ENCODE assay signal across 16 mouse cellular contexts in the genomic region with DNA sequence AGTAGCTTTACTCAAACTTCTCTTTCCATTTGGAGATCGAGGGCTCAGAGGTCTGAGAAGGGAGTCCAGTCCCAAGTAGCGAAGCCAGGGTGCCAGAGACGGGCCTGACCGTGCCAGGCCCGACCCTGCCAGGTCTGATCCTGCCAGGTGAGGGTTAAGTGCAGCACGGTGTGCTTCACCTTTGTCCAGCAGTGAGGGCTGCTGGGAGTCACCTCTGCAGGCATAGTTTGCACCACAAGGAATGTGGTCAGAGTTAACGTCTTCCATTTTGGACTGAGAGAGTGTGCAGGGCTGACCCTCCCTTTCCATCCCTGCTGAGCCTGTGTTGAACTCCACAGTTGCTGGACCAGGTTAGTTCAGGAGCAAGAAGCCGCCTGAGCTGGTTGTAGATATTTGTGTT.
DNase-seq lines count a peak whose midpoint lies in the region; ATAC-seq and TF ChIP-seq lines count a peak whose summit lies in the region.
"Had no signal": no experiment of that assay in that cellular context is flagged by ENCODE, and none has a peak within 500 bp of the region (broad histone marks: within the 10 kb centered on the region; RNA-seq: fewer than 3 reads in every experiment).

No protein-coding gene starts in this region.

- H3K4me1 ChIP-seq in forebrain, embryonic 12.5 days, result peaks cover 61% of the 10 kb centered on the region
- H3K4me1 ChIP-seq in forebrain, embryonic 14.5 days (ENCODE audit: control insufficient read depth, insufficient read depth, low read length), result no peaks in the 10 kb centered on the region
- H3K4me1 ChIP-seq in stomach, embryonic 14.5 days (ENCODE audit: control insufficient read depth, insufficient read depth, low read length), result peaks cover 77% of the 10 kb centered on the region
- peaks cover 9% of the 10 kb centered on the region for H3K4me1 ChIP-seq in stomach, postnatal 0 days (replicated peaks; ENCODE audit: control insufficient read depth, insufficient read depth)
- peaks cover 100% of the 10 kb centered on the region for H3K4me1 ChIP-seq in limb, embryonic 10.5 days

- TF ChIP-seq CTCF in stomach, postnatal 0 days (IDR thresholded peaks at IDR 0.05; ENCODE audit: low read depth), result no peak

- no peaks in the 10 kb centered on the region for H3K36me3 ChIP-seq in forebrain, embryonic 12.5 days (replicated peaks)
- no peaks in the 10 kb centered on the region for H3K36me3 ChIP-seq in forebrain, embryonic 14.5 days (ENCODE audit: control insufficient read depth, insufficient read depth, low read length)
- H3K36me3 ChIP-seq in stomach, embryonic 14.5 days (ENCODE audit: control insufficient read depth, insufficient read depth, low read length), result no peaks in the 10 kb centered on the region; the same call in 1 of the 2 replicates
- H3K36me3 ChIP-seq in stomach, postnatal 0 days (ENCODE audit: control insufficient read depth, insufficient read depth, low read length), result no peaks in the 10 kb centered on the region
- H3K36me3 ChIP-seq in limb, embryonic 10.5 days, result peaks cover 43% of the 10 kb centered on the region
- H3K36me3 ChIP-seq: midbrain, embryonic 12.5 days had no signal

- TF ChIP-seq EP300 in stomach, postnatal 0 days (optimal IDR thresholded peaks at IDR 0.05), result no peak

- no peak overlapping the region for H3K4me2 ChIP-seq in forebrain, embryonic 12.5 days
- no peak overlapping the region for H3K4me2 ChIP-seq in forebrain, embryonic 14.5 days (ENCODE audit: low read length)
- no peak overlapping the region for H3K4me2 ChIP-seq in stomach, embryonic 14.5 days (replicated peaks; ENCODE audit: low read depth, low read length)
- H3K4me2 ChIP-seq in stomach, postnatal 0 days (replicated peaks; ENCODE audit: low read depth), result no peak overlapping the region
- H3K4me2 ChIP-seq: midbrain, embryonic 12.5 days had no signal

- WGBS in forebrain, embryonic 12.5 days, result 78% methylated on average over 8 of the region's 8 CpGs
- 76% methylated on average over 8 of the region's 8 CpGs for WGBS in forebrain, embryonic 14.5 days
- 58% methylated on average over 8 of the region's 8 CpGs for WGBS in stomach, embryonic 14.5 days
- 61% methylated on average over 8 of the region's 8 CpGs for WGBS in stomach, postnatal 0 days
- WGBS in limb, embryonic 10.5 days, result 69% methylated on average over 8 of the region's 8 CpGs

- H3K27ac ChIP-seq in forebrain, embryonic 12.5 days, result no peak overlapping the region
- no peak overlapping the region for H3K27ac ChIP-seq in forebrain, embryonic 14.5 days (ENCODE audit: low read depth, low read length)
- H3K27ac ChIP-seq in stomach, embryonic 14.5 days (ENCODE audit: low read length), result 0 out of 2 replicates have a peak overlapping the region, but pooled peaks have one; percentile 7
- no peak overlapping the region; the same call in 1 of the 2 replicates for H3K27ac ChIP-seq in stomach, postnatal 0 days (replicated peaks)
- peak overlapping the region; percentile 50; the same call in 1 of the 2 replicates for H3K27ac ChIP-seq in limb, embryonic 10.5 days
- H3K27ac ChIP-seq: left cerebral cortex, adult 2 months; midbrain, embryonic 12.5 days had no signal

- H3K9ac ChIP-seq in forebrain, embryonic 12.5 days, result peak overlapping the region; percentile 33; the same call in 1 of the 2 replicates
- no peak overlapping the region for H3K9ac ChIP-seq in forebrain, embryonic 14.5 days (ENCODE audit: low read length)
- no peak overlapping the region for H3K9ac ChIP-seq in stomach, embryonic 14.5 days (replicated peaks; ENCODE audit: low read depth, low read length)
- no peak overlapping the region for H3K9ac ChIP-seq in stomach, postnatal 0 days (ENCODE audit: low read length)

- no peak overlapping the region for H3K4me3 ChIP-seq in forebrain, embryonic 12.5 days (replicated peaks)
- no peak overlapping the region for H3K4me3 ChIP-seq in forebrain, embryonic 14.5 days (ENCODE audit: low read depth, low read length)
- no peak overlapping the region for H3K4me3 ChIP-seq in stomach, embryonic 14.5 days (ENCODE audit: low read depth, low read length)
- H3K4me3 ChIP-seq in stomach, postnatal 0 days (ENCODE audit: low read depth, low read length), result no peak overlapping the region
- no peak overlapping the region for H3K4me3 ChIP-seq in limb, embryonic 10.5 days
- H3K4me3 ChIP-seq: left cerebral cortex, adult 2 months; midbrain, embryonic 12.5 days had no signal

- no peak for ATAC-seq in forebrain, embryonic 12.5 days (ENCODE audit: low FRiP score)
- no peak for ATAC-seq in forebrain, embryonic 14.5 days
- ATAC-seq in stomach, embryonic 14.5 days (ENCODE audit: insufficient number of reproducible peaks, insufficient read depth, low FRiP score, low read depth), result no peak
- ATAC-seq in stomach, postnatal 0 days (ENCODE audit: low FRiP score, low TSS enrichment), result no peak
- ATAC-seq: intestine, postnatal 0 days; lung, postnatal 0 days had no signal

- H3K9me3 ChIP-seq in forebrain, embryonic 12.5 days, result no peaks in the 10 kb centered on the region
- no peaks in the 10 kb centered on the region for H3K9me3 ChIP-seq in forebrain, embryonic 14.5 days (replicated peaks; ENCODE audit: control insufficient read depth, low read length)
- no peaks in the 10 kb centered on the region for H3K9me3 ChIP-seq in stomach, embryonic 14.5 days (ENCODE audit: control insufficient read depth, low read depth, low read length)
- H3K9me3 ChIP-seq in stomach, postnatal 0 days (ENCODE audit: control insufficient read depth, low read length), result no peaks in the 10 kb centered on the region
- H3K9me3 ChIP-seq in limb, embryonic 10.5 days (replicated peaks), result no peaks in the 10 kb centered on the region
- H3K9me3 ChIP-seq: midbrain, embryonic 12.5 days had no signal

- no peak for DNase-seq in forebrain, embryonic 14.5 days (ENCODE audit: low spot score)
- DNase-seq in stomach, postnatal 0 days (ENCODE audit: low spot score), result no peak
- DNase-seq in limb, embryonic 10.5 days (ENCODE audit: low spot score), result no peak
- no peak for DNase-seq in urinary bladder, adult 2 months (ENCODE audit: low spot score)
- DNase-seq in left cerebral cortex, adult 11 months (ENCODE audit: low spot score), result no peak
- DNase-seq: adrenal gland, postnatal 36 days; cerebellum, adult 18-20 months; cerebellum, postnatal 36 days; left cerebral cortex, postnatal 4 days; thymus, adult 18-20 months had no signal

- H3K27me3 ChIP-seq in forebrain, embryonic 12.5 days, result no peaks in the 10 kb centered on the region
- no peaks in the 10 kb centered on the region for H3K27me3 ChIP-seq in forebrain, embryonic 14.5 days (replicated peaks; ENCODE audit: control insufficient read depth, insufficient read depth, low read length)
- no peaks in the 10 kb centered on the region for H3K27me3 ChIP-seq in stomach, embryonic 14.5 days (ENCODE audit: control insufficient read depth, insufficient read depth, low read length)
- no peaks in the 10 kb centered on the region for H3K27me3 ChIP-seq in stomach, postnatal 0 days (ENCODE audit: control insufficient read depth, insufficient read depth, low read length)
- no peaks in the 10 kb centered on the region for H3K27me3 ChIP-seq in limb, embryonic 10.5 days (ENCODE audit: low read depth, poor library complexity, severe bottlenecking)
- H3K27me3 ChIP-seq: midbrain, embryonic 12.5 days had no signal

Comparison
In these comparisons a context has a peak if more than half of its experiments do, and no peak if none do; other contexts are left out.
1. H3K27ac ChIP-seq: peak in stomach, embryonic 14.5 days (single experiment) and limb, embryonic 10.5 days (single experiment); none in forebrain, embryonic 12.5 days (single experiment), forebrain, embryonic 14.5 days (single experiment) and stomach, postnatal 0 days (single experiment).